Mouse (Mus musculus) CD4-positive, CD25-positive, alpha-beta regulatory T cell, adult 9 weeks (primary cell): ENCODE results near the gene Usp9x. TPM values are rescaled to one million over a fixed set of nuclear protein-coding genes. Genes with fewer than 3 reads are reported as not detected.

ENCODE experiments used
- polyA plus RNA-seq: library from polyadenylated mRNA; unstranded; fragments of 100-300 nt; shearing (Covaris generic); gene quantifications from one replicate; pipeline ENCODE4 v1.2.1, GENCODE M21; 2017

The Usp9x gene
- polyA plus RNA-seq = 94.7 TPM

DNA sequence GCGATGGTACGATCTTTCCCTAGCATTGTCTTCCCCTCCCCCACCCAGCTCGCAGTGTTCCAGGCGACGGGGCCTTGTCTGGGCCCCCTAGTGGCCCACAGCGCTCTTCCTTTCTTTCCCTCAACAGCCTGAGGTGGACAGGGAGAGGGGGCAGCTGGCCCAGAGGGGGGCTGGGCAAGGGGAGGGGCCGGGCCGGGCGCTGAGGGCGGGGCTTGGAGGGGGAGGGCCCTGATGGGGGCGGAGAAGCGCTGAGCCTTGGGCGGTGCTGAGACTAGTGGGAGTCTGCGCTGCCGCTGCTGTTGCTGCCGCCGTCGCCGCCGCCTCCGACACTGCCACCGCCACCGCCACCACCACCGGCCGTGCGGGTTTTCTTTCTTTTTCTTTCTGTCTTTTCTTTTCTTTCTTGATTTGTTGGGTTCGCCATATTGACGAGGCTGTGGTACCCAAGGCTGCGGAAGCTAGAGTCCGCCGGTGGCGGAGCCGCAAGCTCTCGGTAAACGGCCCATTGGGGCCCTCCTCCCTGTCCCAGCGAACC lies at the start of gene Usp9x:
Gene Usp9x (plus strand): TSS at position 258 of the 535 bp plus-strand sequence.

Other genes with a start within 250 kb of the Usp9x start
- gene Ddx3x, start 209.5 kb downstream of the Usp9x start, polyA plus RNA-seq = 128 TPM